Mouse (Mus musculus) large intestine, adult 2 months (tissue): ENCODE data around the gene Scamp5. TPM values are rescaled to one million over a fixed set of nuclear protein-coding genes. Genes with fewer than 3 reads are reported as not detected.

Experiments
- DNase-seq: peaks from one replicate; pipeline ENCODE4 v3.0.0-alpha.2; 2012; ENCODE audit warnings: low read depth, low spot score
- WGBS: fragments of 180-500 bp; shearing (Covaris S2); methylation state at CpG from one replicate; pipeline ENCODE4 v1.1.7; 2018; 5-methylcytosine and 5-hydroxymethylcytosine counted together
- polyA plus RNA-seq: library from polyadenylated mRNA; depleted of rRNA; stranded (reverse); fragments of >200 nt; gene quantifications from 2 replicates; pipeline ENCODE4 v1.2.3, GENCODE M21; 2012; rRNA removed

The Scamp5 gene
- polyA plus RNA-seq, result 52.3 and 115 TPM in 2 replicates

DNA sequence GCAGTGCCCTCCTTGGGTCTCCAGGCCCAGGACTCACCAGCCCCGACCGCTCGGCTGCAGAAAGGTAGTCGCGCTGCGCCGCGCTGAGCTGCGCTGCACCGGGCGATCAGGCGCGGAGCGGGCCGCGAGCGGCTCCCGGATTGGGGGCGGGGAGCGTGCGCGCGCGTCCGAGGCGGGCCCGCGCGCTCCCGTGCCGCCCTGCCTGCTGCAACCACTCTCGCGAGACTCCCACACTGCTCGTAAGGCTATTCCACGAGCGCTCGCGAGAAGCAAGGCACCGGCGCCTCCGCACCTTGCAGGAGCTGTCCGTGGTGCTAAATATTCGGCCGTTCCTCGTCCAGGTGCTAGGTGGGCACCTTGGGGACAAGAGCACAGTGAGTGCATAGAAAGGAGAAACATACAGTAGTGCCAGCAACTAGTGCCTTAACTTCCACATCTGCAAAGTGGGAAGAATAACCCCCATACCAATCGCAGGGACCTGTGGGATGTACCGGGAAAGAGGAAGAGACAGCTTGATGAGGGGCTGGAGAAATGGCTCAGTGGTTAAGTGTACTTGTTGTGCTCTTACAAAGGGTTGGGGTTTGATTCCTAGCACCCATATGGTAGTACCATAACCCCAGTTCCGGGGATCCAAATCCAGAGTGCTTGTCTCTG, at the start of gene Scamp5:
Gene Scamp5 (minus strand): TSS at position 165 of the 654 bp plus-strand sequence.
- peak; percentile 80 for DNase-seq
- 2% methylated on average over 48 of the region's 48 CpGs for WGBS

- DNase-seq, result peak; percentile 64
- 9% methylated on average over 3 of the region's 3 CpGs for WGBS
These were observed 49.3 kb upstream of the Scamp5 start for GRCm38 (mm10) chr9:57517113-57517512.

- DNase-seq, result no peak
- 84% methylated on average over 2 of the region's 2 CpGs for WGBS
These were observed 42.7 kb upstream of the Scamp5 start for GRCm38 (mm10) chr9:57510577-57510976.

DNA sequence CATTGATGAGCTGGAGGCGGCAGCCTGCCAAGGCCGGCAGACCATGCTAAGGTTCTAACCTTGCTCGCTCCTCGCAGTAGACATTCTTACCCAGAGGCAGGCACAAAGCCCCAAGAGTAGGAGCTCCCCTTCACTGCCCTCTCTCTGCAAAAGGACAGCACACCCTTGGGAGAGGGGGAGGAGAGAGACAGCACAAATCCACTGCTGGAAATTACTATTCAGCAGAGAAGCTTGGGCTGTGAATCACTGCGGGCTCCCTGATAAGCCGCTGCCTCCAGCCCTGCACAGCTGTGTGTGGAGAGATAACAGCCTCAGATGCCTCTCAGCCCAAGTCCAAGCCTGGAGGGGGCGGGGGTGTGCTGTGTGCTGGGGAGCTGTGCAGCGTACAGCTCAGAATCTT, 37.8 kb upstream of the Scamp5 start:
- WGBS, result 42% methylated on average over 8 of the region's 8 CpGs
- DNase-seq, result no peak

DNA sequence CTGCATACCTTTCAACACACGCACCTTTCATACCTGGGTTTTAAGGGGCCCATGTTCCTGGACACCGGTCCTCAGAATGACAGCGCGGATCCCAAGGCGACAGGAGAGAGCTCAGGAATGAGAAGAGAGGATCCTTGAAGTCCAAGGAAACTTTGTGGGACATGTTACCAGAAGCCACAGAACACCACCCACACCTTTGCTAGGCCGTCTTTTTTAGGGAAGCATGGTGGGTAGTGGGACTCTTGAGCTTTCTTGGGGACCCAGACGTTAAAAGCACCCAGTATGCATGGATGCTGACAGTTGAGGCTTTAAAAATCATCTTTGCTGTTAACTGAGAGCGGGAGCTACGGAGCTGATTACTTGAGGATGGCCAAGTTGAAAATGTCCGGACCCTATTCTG, 37.0 kb upstream of the Scamp5 start:
- 81% methylated on average over 10 of the region's 10 CpGs for WGBS

GRCm38 (mm10) chr9:57504381-57504700, 36.5 kb upstream of the Scamp5 start:
- DNase-seq, result no peak
- 2% methylated on average over 34 of the region's 34 CpGs for WGBS

More for the DNA sequence above, 37.0 kb upstream of the Scamp5 start:
- DNase-seq, result no peak

DNA sequence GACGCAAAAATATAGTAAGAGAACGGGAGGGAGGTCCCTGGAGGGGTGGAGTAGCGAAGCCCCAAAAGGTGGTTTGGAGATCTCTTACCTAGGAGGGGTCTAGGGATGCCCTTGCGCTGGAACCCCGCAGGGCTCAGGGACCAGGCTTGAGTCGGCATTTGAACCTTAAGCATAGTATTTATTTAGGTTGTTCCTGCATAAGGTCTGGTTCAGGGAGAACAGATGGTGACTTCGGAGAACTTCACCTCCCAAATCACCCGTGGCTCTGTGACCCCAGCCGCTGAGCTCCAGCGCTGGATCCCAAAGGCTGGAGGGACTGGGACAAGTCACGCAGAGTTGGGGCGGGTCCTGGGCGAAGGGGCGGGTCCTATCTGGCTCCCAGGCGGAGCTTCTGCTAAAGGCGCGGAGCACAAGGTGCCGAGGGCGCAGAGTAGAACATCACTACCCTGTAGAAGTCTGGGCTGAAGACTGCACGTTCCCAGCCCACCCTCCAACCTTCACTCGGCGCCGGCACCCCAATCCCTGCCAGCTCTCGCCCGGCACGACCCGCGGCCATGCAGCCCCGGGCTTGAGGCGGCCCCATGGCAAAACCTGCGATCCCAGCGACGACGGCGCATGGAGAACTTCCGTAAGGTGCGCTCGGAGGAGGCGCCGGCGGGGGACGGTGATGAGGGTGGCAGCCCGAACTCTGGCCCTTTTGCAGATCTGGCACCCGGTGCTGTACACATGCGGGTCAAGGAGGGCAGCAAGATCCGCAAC, 35.9 kb upstream of the Scamp5 start, which contains the start of gene Rpp25:
Gene Rpp25 (plus strand): TSS at position 405 of the 759 bp plus-strand sequence.
- WGBS, result under 1% methylated on average over 46 of the region's 46 CpGs
- no peak for DNase-seq

- 12% methylated on average over 23 of the region's 23 CpGs for WGBS
- DNase-seq, result no peak
These were observed 35.2 kb upstream of the Scamp5 start for GRCm38 (mm10) chr9:57502911-57503621.

DNA sequence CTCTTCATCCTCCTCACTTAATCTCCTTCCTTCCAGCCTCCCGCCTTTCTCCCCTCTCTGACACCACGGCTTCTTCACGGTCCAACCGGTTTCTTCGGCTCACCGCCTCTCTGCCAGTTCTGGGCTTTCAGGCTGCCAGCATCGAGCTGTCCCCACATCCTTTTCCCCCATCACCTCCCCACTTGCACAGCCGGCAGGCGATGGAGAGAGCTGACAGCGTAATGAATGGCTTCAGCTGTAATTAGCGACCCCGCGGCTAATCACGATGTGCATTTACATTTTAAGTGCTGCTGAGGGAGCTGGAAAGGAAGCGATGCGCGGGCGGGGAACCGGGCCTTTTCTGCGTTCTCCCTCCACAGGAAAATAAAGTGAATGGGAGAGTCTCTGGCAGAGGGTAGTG, 34.0 kb upstream of the Scamp5 start:
- no peak for DNase-seq
- WGBS, result 46% methylated on average over 20 of the region's 20 CpGs

- no peak for DNase-seq
- WGBS, result 47% methylated on average over 13 of the region's 13 CpGs
These were observed 33.6 kb upstream of the Scamp5 start for GRCm38 (mm10) chr9:57501452-57501851.

- DNase-seq, result no peak
These were observed 30.7 kb upstream of the Scamp5 start for GRCm38 (mm10) chr9:57498536-57498935.

DNA sequence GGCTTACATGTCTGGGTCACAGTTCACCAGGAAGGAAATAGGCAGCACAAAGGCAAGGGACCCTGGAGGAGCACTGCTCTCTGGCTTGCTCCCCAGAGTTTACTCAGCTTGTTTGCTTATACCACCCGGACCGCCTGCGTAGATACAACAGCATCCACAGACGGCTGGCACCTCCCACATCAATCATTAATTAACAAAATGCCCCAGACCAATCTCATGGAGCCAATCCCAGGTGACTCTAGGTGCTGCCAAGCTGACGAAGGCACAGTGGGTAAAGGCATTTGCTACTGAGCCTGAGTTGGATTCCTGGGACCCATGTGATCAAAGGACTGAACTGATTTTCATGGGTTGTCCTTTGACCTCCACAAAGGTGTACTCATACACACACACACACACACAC, 29.4 kb upstream of the Scamp5 start:
- no peak for DNase-seq
- 27% methylated on average over 5 of the region's 5 CpGs for WGBS

More at GRCm38 (mm10) chr9:57498536-57498935, 30.7 kb upstream of the Scamp5 start:
- 67% methylated on average over 7 of the region's 7 CpGs for WGBS

DNA sequence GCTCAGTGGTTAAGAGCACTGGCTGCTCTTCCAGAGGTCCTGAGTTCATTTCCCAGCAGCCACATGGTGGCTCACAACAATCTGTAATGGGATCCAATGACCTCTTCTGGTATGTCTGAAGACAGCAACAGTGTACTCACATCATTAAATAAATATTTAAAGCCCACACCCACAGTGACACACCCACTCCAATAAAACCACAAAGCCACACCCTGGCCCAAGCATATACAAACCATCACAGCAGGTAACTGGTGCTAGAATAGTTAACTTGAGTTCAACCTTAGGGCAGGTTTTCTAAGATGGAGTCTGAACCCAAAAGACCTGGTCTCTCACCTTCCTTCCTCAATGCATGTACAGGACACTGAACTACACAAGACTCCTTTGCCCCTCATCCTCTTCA, 27.1 kb upstream of the Scamp5 start:
- no peak for DNase-seq

DNA sequence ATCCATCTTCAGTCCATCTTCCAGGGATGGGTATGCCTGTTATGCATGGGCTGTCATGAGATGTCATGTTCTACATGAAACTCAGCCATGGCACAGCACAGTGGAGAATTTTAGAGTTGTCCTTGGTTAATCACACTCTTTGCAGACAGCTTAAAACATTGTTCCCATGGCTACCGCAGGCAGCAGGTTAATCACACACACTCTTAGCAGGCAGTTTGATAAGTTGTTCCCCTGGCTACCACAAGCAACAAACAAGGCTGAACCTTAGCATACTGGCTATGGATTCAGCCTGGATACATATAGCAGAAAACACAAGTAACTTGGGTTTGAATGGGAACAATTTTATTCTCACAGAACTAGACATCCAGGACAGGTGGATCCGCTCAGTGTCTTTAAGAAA, 25.7 kb upstream of the Scamp5 start:
- 84% methylated on average over 2 of the region's 2 CpGs for WGBS
- DNase-seq, result no peak

- DNase-seq, result no peak
- 68% methylated on average over 7 of the region's 7 CpGs for WGBS
These were observed 19.9 kb upstream of the Scamp5 start for GRCm38 (mm10) chr9:57487807-57488206.

GRCm38 (mm10) chr9:57485774-57486173, 17.9 kb upstream of the Scamp5 start:
- no peak for DNase-seq
- WGBS, result 17% methylated on average over 7 of the region's 7 CpGs

GRCm38 (mm10) chr9:57468914-57469313, 1.1 kb upstream of the Scamp5 start:
- WGBS, result 61% methylated on average over 4 of the region's 4 CpGs
- no peak for DNase-seq

DNA sequence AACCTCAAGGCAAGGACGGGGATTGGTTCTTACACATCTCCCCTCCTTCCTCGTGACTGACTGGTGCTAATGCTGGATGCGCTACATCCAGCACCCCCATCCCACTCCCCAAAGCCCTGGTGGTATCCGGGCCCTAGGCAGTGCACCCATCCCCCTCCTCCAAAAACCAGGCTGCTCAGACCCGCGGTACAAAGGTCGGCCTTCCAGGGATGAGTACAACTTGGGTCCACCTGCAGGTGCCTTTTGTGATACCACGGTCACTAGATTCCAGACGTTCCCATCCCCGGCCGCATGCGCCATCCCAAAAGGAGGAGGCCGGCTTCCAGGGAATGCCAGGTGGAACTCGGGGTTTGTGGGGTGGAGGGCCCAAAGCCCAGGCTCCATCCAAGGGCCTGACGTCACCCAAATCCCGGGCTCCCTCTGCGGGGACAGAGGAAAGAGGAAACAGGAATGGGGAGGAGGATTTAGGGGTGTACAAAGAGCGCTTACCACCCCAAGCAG, 539 bp downstream of the Scamp5 start:
- WGBS, result 2% methylated on average over 18 of the region's 18 CpGs
- no peak for DNase-seq

GRCm38 (mm10) chr9:57466101-57466500, 1.8 kb downstream of the Scamp5 start:
- DNase-seq, result no peak
- WGBS, result 34% methylated on average over 3 of the region's 3 CpGs

DNA sequence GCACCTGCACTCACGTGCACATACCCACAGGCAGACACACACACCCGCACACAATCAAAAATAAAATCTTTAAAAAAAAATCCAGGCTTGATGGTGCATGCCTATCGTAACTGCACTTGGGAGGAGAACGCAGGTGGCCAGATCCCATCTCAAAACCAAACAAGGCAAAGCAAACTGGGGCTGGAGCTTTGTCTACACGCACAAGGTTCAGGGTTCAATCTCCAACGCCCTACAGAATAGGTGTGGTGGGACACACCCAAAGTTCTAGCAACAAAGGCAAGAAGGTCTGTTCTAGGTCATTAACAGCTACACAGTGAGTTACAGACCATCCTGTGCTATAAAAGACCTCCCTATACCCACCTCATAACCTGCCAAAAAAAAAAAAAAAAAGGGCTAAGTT, 5.0 kb downstream of the Scamp5 start:
- peak; percentile 89 for DNase-seq
- WGBS, result 33% methylated on average over 6 of the region's 6 CpGs
